Mouse (Mus musculus) testis, postnatal 14 days (tissue): ENCODE data around the gene Rab8b.

Experiments
- DNase-seq: peaks from one replicate; pipeline ENCODE4 v3.0.0; 2021; ENCODE audit warnings: low spot score

The Rab8b gene

DNA sequence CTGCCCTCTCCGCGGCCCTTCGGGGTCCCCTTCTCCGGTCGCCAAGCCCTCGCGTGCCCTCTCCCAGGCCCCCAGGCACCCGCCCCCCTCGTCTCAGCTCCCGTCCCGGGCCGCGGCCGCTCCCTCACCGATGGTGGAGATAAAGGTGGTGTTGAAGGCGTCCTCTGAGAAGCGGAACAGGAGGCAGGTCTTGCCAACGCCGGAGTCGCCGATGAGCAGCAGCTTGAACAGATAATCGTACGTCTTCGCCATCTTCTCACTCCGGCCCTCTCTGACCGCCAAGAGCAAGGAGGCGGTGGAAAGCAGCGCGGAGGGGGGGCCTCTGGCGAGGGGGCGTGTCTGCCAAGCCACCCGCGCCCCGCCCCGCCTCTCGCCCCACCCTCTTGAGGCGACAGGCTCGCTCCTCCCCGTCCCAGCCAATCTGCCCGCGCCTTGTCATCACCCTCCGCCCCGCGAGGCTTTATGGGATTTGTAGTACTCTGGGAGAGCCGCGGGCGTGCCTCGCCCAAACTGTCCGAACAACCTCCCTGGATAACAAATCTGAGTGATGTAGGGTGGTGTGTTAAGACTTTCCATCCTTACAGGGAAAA, at the start of gene Rab8b:
Rab8b (minus strand) TSS at position 306 of the 590 bp plus-strand sequence.
- peak; percentile 98 for DNase-seq

DNA sequence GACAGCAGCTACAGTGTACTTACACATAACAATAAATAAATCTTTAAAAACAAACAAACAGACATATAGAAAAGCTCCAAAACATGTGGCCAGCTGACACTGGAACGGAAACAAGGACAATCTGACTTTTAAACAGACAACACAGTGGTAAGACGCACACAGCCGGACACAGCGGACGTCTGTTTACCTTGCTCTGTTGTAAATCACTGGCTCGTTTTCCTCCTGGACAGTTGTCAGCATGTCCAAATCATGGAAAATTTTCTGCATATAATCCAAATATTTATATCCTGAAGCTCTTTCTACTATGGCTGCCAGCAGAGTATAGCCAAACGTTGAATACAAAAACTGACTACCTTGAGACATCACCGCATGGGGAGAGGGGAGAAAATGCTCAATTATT, 48.0 kb upstream of the Rab8b start:
- no peak for DNase-seq

DNA sequence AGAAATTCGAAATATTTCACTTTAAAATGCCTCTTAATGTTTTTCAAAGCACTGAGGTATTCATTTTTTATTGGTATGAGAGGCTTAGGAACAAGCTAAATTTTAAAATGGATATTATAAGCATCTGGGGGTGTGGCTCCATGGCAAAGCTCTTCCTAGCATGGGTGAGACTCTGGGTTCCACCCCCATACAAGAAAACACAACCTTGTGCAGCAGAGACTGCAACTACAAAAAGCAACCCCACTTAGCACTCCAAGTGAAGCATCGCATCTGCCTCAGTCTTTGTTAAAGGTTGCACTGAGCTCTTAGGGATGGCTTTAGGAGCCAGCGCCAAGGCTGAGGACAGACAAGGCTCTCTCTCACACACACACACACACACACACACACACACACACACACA, 42.0 kb upstream of the Rab8b start:
- no peak for DNase-seq

DNA sequence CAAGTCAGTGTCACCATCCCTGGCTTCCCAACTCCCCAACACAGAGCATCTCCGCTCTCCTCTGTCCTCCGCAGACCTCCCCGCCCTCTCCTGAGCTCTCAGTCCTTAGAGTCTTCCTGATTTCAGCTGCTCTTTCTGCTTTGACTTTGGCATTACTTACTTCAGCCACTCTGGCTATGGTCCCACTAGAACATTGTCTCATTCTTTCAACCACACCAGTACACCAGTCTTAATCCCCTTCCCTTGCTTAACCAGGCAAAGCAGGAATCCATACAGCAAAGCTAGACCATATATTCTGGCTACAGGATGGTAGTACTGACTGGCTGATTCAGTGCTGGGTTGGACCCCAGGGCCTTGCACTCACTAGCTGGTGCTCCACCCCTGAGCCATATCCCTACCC, 38.0 kb upstream of the Rab8b start:
- DNase-seq, result no peak

DNA sequence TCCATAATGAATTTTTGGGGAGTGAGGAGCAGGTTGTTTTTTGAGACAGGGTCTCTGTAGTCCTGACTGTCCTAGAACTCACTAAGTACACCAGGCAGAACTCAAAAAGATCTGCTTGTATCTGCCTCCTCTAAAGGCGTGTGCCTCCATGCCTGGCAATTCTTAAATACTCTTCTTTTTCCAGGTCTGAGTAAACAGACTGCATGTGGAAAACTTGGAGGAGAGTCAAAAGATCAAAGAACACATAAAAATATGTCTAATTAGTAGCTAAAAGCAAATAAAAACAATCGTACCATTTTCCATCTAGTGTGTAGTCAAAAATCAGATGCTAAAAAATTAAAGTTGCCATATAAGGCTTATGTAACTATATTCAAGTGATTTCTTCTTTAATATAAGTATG, 33.4 kb upstream of the Rab8b start:
- no peak for DNase-seq

DNA sequence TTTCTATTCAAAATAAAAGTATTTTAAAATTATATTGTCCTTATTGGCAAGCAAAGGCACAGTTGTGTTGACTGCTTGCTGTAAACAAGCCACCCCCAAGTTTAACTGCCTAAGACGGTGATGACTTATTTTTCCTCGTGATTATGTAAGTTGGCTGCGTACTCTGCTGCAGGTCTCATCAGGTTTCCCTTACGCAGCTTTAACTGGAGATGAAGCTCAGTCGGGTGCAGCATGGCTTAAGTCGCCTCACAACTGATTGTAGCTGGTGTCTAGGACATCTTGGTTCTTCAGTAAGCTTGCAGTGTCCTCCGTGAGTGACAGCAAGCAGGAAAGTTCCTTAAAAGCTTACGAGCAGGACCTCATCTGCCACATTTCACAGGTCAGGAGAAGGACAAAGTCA, 32.8 kb upstream of the Rab8b start:
- no peak for DNase-seq

DNA sequence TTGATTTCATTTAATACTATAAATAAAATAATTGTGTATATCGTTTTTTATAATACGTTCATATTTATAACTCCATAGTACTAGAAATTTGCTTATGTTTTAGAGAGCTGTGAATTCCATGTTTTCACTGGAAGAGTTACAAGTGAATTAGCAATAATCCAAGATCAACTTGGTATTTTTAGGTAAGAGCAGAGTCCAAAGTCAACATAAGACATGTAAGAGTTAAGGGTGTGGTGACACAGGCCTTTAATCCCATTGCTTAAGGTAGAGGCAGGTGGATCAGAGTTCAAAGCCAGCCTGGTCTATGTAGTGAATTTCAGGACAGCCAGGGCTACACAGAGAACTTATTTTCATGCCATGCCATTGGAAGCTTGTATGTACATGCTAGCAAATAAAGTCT, 29.0 kb upstream of the Rab8b start:
- no peak for DNase-seq

DNA sequence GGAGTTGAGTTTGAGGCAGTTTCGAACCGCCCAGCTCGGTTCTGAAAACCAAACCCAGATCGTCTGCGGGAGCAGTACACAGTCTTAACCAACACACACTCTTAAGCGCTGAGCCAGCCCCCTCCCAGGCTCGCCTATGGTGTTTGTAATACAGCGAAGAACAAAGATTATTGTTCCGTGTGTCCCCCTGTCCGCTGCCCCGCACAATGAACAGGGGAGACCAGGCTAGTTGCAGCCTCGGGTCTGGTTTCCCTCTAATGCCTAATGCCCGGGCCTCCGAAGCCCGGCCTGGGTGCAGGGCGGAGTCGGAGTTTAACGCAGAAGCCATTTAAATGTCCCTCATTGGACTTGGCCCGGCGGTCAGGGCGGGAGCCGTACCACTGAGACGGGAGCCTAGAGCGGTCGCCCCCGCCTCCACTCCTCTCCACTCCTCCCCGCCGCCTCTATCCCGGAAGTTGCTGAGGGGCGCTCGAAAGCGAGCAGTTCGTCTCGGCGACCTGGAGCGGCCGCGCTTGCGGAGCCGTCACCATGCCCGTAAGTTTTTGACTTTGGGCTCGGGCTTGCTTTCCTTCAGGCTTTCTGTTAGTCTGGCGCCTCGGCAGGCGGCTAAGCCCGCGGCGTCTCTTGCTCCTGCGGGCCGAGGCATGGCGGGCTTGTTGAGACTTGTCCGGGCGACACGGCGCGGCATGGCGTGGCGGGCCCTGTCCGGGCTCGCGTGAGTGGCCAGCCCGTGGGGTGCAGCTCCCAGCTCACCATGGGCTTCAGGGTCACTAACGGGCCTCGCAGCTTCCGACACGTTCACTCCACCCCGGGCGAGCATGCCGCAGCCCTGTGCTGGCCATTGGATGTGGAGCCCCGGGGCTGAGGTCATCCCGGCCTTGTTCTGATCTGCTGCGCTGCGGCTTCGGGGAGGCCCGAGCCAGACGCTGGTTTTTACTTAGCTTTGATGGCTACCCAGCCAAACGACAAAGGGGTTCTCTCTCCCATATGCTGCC, 26.5 kb upstream of the Rab8b start, which contains the start of gene Rps27l:
Rps27l (plus strand) TSS at position 440 of the 995 bp plus-strand sequence.
- DNase-seq, result peak; percentile 94

DNA sequence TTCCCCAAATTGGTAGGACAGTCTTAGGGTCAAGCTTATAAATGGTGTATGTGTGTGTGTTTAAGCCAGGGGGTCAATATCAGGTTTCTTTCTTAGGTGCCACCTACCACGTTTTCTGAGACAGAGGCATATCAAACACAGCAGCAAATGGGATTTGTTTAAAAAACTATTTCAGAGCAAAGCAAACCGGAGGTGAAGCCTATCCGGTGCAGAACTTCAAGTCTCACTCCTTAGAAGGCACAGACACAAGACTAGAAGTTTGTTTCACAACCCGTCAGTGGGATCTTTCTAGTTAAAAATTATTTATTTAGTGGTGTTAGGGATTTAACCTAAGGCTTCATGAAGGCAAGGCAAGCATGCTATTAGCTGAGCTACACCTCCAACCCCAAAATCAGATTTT, 25.7 kb upstream of the Rab8b start:
- DNase-seq, result no peak

DNA sequence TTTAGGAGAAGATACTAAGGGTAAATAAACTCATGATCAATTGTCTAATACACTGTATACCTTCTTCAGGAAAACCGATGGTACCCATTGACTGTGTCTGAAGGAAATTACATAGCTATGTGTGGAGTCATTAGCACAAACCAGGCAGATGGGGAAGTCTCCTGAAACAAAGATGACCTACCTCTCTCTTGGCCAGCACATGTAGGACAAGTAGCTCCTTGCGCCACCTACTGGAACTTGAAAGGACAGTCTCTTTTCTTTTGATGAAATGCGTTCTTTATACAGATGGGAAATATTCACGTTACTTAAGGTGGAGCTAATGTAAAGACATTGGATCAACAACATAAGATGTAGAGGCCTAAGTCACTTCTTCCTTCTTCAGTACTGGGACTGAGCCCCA, 19.3 kb upstream of the Rab8b start:
- DNase-seq, result no peak

DNA sequence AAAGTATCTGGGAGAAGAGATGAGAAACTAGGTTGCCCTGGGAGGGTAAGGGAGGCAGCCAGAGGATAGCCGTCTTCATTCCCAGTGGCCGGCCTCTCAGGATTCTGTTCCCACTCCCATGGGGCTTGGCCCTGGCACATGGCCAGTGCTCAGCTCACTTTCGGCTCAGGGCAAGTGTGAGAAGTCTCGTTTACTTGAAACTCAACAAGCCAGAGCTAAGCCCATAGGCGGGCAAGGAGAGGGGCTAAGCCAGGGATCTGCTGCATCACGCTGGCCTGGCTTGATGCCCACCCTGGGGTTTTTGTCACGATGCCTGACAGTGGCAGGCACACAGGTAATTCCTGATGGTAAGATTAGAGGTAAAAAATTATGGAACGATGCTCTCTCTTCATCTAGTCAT, 18.0 kb upstream of the Rab8b start:
- DNase-seq, result no peak

DNA sequence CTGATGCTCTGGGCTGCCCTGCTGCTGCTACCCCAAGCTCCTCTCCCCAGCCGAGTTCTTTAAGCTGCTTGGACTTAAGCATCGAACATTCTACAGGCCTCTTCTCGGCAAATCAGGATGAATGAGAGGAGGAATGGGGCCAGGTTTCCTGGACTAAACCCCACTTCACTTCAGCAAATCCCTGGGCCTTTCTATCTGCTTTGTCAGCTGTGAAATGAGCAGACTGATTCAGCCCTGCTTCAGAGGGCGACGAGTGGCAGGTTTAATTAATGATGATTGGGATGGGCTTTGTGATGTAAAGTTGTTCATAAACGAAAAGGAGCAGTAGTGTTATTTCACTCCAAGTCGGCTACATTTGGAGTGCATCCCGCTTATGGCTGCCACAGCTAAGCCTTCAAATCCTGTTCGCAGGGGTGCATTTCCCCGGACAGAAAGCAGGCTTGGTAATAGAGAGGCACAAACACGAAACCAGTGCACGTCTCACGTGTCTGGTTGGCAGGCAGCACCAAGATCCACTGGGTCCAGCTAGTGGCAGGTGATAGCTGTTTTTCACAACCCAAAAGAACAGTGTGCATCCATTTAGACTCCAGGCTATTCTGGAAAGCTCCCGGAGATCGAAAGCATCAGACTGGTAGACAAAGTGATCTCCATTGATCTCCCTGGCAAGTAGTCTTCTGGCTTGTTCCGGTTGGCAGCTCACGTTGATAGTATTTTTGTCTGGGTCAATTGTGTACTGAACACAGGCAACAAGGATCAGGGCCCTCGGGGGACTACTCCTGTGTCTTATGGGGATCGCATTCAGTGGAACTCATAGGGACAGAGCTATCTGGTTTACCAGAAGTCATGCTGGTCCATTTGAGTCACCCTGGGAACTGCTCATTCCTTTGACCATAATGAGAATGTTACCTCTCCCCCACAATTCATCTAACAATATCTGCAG, 14.7 kb upstream of the Rab8b start:
- no peak for DNase-seq

DNA sequence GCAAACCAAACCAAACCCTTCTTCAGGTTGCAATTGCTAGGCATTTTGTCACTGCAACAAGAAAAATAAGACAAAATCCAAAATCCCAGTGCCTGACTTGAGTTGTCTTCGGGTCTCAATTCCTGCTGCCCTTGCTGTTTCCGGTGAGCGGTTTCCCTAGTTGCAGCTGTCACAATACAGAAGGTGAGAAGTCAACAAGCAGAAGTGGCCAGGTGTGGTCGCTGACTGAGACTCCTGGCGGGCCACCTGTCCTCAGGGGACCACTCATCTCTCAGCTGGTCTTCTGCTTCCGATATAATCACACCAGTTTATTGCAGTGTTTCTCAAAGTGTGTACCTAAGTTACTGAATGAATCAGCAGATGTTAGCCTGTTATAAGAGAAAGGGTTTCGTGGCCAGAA, 10.9 kb upstream of the Rab8b start:
- no peak for DNase-seq

DNA sequence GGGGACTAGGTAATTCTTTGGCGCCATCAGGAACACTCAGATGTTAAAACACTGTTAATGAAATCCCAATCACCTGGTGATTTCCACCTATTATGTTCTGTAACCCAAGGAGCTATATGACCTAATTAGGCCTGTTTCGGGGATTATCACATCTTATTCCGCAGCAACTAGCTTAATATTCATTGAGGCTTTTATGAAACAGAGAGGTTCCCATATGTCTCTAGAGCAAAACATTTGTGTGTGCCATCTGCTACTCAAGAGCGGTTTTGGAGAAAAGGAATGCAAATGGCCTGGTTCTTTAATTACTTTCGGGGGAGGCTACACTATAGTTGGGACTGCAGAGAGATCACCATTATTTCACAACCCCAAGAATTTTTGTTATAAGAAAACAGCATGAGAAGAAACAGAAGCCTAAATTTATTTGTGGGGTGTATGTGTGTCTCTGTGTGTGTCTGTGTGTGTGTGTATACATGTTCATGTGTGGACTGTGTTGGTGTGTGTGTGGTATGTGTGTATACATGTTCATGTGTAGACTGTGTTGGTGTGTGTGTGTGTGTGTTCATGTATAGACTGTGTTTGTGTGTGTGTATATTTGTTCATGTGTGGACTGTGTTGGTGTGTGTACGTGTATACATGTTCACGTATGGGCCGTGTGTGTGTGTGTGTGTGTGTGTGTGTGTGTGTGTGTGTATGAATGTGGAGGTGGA, 8.4 kb upstream of the Rab8b start:
- DNase-seq, result no peak

DNA sequence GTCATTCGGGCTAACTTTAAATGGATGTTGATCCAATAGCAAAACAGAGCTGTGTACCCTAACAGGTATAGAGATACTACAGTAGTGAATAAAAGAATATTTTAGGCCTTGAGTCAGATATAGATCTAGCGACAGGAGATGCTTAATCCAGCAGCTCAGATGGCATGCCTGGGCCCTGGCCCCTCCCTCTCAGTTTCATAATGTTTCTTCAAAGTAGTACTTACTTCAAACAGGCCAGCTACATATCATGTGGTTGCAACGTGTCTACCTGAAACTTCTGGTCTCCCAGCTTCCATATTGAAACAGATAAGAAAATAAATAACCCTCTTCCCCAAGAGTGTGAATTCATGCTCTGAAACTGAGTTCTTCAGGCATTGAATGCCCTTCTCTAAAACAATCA, 6.4 kb upstream of the Rab8b start:
- DNase-seq, result no peak

DNA sequence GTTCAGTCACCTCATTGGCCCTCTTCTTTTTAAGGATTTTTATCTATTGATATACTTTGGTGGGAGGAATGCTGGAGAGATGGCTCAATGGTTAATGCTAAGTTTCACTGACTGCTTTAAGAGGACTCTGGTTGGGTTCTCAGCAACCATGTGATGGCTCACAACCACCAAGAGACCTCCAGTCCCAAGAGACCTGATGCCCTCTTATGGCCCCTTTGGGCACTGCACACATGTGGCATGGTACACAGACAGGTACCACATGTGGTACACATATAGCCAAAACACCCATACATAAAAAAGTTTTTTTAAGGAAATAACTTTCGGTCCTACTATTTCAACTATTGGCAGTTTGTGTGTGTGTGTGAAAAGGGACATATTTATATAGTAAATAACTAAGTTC, 2.6 kb upstream of the Rab8b start:
- DNase-seq, result no peak

DNA sequence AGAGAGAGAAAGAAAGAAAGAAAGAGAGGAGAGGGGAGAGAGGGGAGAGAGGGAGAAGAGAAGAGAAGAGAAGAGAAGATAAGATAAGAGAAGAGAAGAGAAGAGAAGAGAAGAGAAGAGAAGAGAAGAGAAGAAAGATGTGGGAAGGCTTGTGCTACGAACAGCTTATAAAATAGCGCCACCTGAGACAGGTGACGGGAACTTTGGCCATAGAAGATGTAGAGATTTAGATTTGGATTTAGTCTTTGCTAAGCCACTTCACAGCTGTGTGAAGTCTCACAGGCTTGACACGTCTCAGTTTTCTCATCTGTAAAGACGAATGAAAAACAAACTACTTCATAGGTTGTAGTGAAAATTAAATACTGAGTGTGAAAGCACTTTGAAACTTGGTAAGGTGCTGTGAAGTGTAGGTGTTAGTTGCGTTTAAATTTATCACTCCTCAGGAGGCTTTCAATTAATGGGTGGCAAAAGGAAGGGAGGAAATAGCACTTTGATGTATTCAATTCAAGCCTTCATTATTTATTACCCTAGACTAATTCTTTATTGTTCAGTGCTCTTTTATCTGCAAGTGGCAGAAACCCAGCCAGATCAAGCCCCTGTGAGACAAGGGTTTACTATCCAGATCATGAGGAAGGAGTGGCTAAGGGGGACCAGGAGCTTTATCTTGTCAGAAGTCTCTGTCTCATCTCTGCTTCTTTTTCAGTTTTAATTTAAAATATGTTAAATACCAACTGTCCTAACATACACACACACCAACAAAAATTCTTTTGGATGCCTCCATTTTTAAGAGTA, 1.2 kb upstream of the Rab8b start:
- DNase-seq, result no peak

DNA sequence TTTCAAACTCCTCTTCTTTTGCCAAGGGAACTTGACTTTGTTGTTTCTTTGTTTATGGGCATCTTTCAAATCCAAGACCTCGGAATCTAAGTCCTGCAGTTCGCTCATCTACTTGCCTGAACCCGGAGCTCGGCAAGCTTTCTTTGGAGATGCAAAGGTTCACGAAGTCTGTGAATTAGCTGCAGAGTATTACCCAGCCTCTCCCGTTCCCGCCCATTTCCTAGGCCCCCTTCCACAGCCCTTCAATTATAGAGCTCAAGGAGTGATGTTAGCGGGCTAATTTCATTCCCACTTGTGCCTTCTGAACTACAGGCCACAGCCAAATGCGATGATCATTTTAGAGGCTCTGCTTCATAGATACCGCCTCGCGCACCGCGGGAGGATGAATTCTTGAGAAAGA, 494 bp upstream of the Rab8b start:
- DNase-seq, result peak; percentile 14

DNA sequence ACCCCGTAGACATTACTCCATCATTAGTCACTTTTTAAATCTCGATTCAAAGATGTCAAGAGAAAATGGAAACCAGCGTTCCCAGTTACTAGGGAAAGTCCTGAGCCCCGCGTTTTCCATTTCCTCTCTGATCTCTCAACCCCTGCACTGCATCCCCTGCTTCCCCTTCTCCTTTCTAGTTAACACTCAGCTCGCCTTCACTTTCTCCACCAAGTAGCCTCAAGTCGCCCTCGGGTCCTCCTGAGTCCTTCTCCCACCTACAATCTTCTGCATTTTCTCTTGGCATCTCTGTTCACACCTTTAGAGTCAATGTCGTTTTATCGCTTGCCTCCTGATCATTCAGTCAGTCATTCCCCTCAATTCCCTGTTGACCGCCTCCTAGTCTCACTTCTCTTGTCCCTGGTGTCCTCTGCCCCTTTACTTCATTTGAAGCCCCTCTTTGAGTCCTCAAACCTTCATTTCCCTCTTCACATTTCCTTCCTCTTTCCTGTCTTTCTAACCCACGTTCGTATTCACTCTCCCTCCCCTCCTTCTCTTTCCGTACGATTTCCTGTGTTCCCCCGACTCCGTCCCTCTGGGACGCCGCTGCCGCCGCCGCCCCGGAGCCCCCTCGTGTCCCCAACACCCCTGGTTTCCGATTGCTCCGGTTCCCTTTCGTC, 686 bp downstream of the Rab8b start:
- no peak for DNase-seq

DNA sequence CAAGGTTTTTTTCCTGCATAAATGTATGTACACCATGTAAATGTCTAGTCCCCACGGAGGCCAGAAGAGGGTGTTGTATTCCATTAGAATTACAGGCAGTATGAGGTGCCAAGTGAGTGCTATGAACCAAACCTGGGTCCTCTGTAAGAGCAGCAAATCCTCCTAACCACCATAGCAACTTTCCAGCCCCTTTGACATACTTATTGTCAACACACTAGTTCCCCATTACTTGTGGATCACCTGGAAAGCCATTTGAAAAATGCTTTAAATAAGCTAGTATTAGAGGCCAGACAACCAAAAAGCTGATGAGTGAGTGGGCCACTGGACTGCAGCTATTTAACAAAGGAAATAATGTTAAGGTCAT, 1.6 kb downstream of the Rab8b start:
- no peak for DNase-seq
